Mouse (Mus musculus) forebrain, embryonic 12.5 days (tissue): Measurements from ENCODE around the gene Lpin3. TPM values are rescaled to one million over a fixed set of nuclear protein-coding genes. Genes with fewer than 3 reads are reported as not detected.

Experiments used
- ATAC-seq: fragments of 200-750 bp; cut with Nextera tagmentation; 2 replicates; pipeline ENCODE4 v1.8.0; 2017; ENCODE audit warnings: moderate TSS enrichment; ENCODE audit not compliant: low FRiP score
- H3K27ac ChIP-seq: fragments of 300-500 bp; sonication (generic); 2 replicates; pipeline ENCODE4 v1.5.1; 2016; ENCODE audit warnings: mild to moderate bottlenecking
- H3K27me3 ChIP-seq: fragments of 300-500 bp; sonication (generic); 2 replicates; pipeline ENCODE4 v1.6.1; 2016; ENCODE audit warnings: mild to moderate bottlenecking
- H3K36me3 ChIP-seq: fragments of 300-500 bp; sonication (generic); replicated peaks from 2 replicates; pipeline ENCODE4 v1.6.1; 2016; ENCODE audit warnings: mild to moderate bottlenecking
- H3K4me1 ChIP-seq: fragments of 300-500 bp; sonication (generic); 2 replicates; pipeline ENCODE4 v1.6.1; 2016
- H3K4me2 ChIP-seq: fragments of 300-500 bp; sonication (generic); 2 replicates; pipeline ENCODE4 v1.6.1; 2016; ENCODE audit warnings: mild to moderate bottlenecking, moderate library complexity
- H3K4me3 ChIP-seq: fragments of 300-500 bp; sonication (generic); replicated peaks from 2 replicates; pipeline ENCODE4 v1.5.1; 2016; ENCODE audit warnings: mild to moderate bottlenecking
- H3K9ac ChIP-seq: fragments of 300-500 bp; sonication (generic); 2 replicates; pipeline ENCODE4 v1.6.1; 2016; ENCODE audit warnings: mild to moderate bottlenecking
- H3K9me3 ChIP-seq: fragments of 300-500 bp; sonication (generic); 2 replicates; pipeline ENCODE4 v1.6.1; 2016
- WGBS: fragments of 180-500 bp; shearing (Covaris S2); methylation state at CpG from one replicate; pipeline ENCODE4 v1.1.7; 2016; 5-methylcytosine and 5-hydroxymethylcytosine counted together
- polyA plus RNA-seq: library from polyadenylated mRNA; unstranded; fragments of >200 nt; fragmentation: Nextera tagmentation; extraction: Ambion mirVana; gene quantifications from 2 replicates; pipeline ENCODE4 v1.2.1, GENCODE M21; 2016

The Lpin3 gene
- polyA plus RNA-seq, 1 experiment from 2014 or later: 0.28 TPM

DNA sequence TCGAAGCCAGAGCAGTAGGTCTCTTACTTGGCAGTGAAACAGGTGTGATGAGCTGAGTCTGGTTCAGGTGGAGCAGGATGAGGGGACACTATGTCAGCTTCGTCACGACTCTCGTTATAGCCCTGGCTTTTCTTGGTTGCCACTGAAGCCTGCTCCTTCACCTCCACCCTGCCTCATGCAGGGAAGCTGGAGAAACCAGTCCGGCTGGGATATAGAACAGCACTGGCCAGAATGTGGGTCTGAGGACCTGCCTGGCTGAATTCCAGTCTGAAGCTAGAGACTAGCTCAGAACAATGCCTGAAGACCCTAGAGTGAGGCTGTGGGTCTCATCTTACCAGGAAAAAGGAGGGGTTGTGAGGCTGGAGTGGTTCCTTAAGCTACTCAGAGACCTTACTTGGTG is 10.6 kb downstream of the Lpin3 start:
- no peak for ATAC-seq
- 87% methylated on average over 5 of the region's 5 CpGs for WGBS

DNA sequence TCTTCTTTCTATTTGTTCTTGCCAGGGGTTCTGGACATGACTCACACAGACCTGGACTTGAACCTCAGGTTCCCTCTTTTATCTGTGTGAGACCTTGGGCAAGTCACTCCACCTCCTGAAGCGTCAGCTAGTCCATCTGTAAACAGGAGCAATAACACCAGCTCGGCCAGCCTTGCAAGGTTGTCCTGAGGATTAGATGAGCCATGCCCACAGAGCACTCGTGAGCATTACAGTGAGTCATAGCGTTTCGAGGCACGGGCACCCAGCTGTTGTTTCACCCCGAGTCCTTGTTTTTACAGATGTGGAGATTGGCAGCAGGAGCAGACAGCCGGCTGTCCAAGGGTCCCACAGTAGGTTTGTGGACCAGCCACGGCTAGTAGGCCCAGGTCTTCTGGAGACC is 11.2 kb downstream of the Lpin3 start:
- Histone ChIP-seq H3K27ac (no peak overlapping the region), H3K36me3 (no peaks in the 10 kb centered on the region), H3K4me3 (no peak overlapping the region), H3K27me3 (peaks cover 18% of the 10 kb centered on the region), H3K4me2 (no peak overlapping the region), H3K9ac (no peak overlapping the region), H3K4me1 (peaks cover 11% of the 10 kb centered on the region), H3K9me3 (no peaks in the 10 kb centered on the region)
- ATAC-seq: no peak
- WGBS: 91% methylated on average over 9 of the region's 9 CpGs

More for the DNA sequence above, 10.6 kb downstream of the Lpin3 start:
- Histone ChIP-seq H3K27ac (no peak overlapping the region), H3K4me3 (no peak overlapping the region), H3K9me3 (no peaks in the 10 kb centered on the region), H3K4me2 (no peak overlapping the region), H3K27me3 (peaks cover 18% of the 10 kb centered on the region), H3K9ac (no peak overlapping the region), H3K4me1 (peaks cover 11% of the 10 kb centered on the region), H3K36me3 (no peaks in the 10 kb centered on the region)

DNA sequence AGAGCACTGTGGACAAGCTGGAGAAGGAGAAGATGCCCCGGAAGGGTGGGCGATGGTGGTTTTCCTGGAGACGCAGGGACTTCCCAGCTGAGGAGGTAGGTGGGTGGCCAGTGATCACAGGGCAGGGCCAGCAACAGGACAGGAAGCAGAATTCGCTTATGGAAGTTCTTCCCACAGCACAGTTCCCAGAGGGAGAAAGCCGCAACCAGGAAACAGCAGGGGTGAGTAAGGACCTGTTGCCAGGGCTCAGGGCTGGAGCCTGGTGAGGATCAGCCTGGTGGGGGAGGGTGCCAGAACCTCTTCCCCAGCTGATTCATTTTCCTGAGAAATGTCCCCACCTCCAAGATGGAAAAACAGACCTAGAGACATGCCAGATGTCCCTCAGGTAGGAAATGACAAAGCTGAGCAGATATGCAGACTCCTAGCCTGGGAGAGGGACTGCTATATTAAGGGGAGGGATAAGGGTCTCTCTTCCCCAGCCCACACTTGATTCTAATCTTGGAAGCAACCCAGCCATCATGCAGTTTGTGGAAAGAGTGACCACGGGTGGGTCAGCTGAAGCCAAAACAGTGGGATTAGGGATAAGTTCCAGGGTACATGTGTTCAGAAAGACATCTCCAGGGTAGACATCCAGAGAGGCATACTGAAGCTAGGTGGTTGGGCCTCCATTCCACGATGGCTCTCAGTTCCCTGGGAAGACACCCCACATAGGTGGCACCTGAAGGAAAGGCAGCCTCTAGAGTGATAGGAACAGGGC is 21.4 kb downstream of the Lpin3 start:
- Histone ChIP-seq H3K27me3 (no peaks in the 10 kb centered on the region), H3K4me3 (no peak overlapping the region), H3K9ac (no peak overlapping the region), H3K36me3 (no peaks in the 10 kb centered on the region), H3K4me1 (no peaks in the 10 kb centered on the region), H3K4me2 (no peak overlapping the region), H3K9me3 (no peaks in the 10 kb centered on the region), H3K27ac (no peak overlapping the region)
- WGBS: 84% methylated on average over 7 of the region's 7 CpGs
- ATAC-seq: no peak

DNA sequence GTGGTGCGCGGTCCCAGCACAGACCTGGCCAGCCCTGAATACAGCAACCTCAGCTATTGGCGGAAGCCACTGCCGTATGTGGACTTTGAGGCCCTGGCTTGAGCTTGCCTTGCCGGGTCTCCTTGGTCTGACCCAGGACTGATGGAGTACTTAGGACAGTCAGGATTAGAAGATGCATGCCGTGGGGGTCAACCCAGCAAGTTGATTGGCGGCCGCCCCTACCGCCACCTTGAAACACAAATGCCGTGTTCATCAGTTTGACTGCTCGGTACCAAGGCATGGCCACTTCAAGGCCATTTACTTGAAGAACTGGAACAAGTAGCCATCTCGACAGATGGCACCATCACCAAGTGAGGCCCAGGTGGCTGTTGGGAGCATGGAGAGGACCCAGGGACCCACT is 24.8 kb downstream of the Lpin3 start:
- H3K27ac ChIP-seq: no peak overlapping the region
- H3K4me1 ChIP-seq: no peaks in the 10 kb centered on the region
- no peaks in the 10 kb centered on the region for H3K36me3 ChIP-seq
- no peaks in the 10 kb centered on the region for H3K9me3 ChIP-seq
- no peak overlapping the region for H3K4me2 ChIP-seq
- ATAC-seq: no peak
- H3K9ac ChIP-seq: no peak overlapping the region
- 93% methylated on average over 12 of the region's 12 CpGs for WGBS
- peaks cover 17% of the 10 kb centered on the region for H3K27me3 ChIP-seq
- H3K4me3 ChIP-seq: no peak overlapping the region

DNA sequence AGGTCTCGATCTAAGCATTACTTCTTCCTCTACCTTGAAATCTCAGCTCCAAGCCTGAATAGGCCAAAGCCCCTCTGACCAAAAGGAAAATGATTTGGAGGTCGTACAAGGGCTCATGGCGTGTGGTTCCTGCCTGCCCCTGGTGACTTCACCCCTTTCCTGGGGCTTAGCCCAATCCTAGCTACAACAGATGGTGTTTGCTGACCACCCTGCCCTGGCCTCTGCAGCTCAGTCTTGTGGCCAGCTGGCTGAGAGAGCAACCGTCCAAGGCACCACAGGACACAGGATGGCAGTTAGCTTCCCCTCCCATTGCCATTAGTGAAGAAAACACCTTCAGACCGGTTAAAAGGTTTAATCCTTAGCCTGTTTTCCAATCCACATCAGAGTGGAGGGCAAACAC is 25.6 kb downstream of the Lpin3 start:
- Histone ChIP-seq H3K4me1 (no peaks in the 10 kb centered on the region), H3K9ac (no peak overlapping the region), H3K4me3 (no peak overlapping the region), H3K27me3 (peaks cover 25% of the 10 kb centered on the region), H3K36me3 (no peaks in the 10 kb centered on the region), H3K9me3 (no peaks in the 10 kb centered on the region), H3K4me2 (no peak overlapping the region), H3K27ac (no peak overlapping the region)
- ATAC-seq: no peak
- 84% methylated on average over 5 of the region's 5 CpGs for WGBS

DNA sequence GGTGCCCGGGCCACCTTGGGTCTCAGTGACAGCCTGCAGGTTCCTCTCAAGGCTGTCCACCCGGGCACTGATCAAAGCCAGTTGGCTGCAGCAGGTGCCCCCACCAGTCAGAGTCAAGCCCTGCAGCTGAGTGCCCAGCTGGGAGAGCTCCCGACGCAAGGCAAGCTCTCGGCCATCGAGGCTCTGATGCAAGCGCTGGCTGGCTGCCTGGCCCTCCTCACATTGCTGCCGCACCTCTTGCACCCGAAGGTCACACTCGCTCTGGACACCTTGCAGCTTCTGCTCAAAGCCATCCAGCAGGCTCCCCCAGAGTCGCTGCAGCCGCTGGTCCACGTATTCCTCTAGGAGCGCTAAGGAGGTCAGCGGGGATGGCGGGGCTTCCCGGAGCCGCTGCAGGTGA is 28.1 kb downstream of the Lpin3 start:
- Histone ChIP-seq H3K27me3 (peaks cover 49% of the 10 kb centered on the region), H3K4me1 (peaks cover 15% of the 10 kb centered on the region), H3K36me3 (no peaks in the 10 kb centered on the region), H3K4me3 (no peak overlapping the region), H3K4me2 (no peak overlapping the region), H3K9ac (no peak overlapping the region), H3K27ac (no peak overlapping the region), H3K9me3 (no peaks in the 10 kb centered on the region)
- ATAC-seq: no peak
- 60% methylated on average over 18 of the region's 18 CpGs for WGBS

DNA sequence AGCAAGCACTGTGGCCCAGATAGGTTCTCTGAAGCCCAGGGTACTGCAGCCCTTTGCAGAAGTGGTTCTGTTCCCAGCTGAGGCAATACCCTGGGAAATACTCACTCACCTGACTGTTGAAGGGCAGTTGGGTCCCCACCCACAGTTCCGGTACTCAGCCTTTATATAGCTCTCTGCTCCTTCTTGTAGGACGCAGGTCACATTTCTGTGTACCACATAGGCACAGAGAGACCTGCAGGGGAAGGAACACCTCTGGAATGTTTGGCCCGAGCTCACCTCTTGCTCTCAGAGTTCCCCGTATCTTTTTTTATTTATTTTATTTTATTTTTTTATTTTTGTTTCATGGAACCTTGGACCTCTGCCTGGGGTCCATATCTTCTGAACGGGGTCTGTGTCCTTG is 30.2 kb downstream of the Lpin3 start:
- H3K27ac ChIP-seq: no peak overlapping the region
- no peak for ATAC-seq

DNA sequence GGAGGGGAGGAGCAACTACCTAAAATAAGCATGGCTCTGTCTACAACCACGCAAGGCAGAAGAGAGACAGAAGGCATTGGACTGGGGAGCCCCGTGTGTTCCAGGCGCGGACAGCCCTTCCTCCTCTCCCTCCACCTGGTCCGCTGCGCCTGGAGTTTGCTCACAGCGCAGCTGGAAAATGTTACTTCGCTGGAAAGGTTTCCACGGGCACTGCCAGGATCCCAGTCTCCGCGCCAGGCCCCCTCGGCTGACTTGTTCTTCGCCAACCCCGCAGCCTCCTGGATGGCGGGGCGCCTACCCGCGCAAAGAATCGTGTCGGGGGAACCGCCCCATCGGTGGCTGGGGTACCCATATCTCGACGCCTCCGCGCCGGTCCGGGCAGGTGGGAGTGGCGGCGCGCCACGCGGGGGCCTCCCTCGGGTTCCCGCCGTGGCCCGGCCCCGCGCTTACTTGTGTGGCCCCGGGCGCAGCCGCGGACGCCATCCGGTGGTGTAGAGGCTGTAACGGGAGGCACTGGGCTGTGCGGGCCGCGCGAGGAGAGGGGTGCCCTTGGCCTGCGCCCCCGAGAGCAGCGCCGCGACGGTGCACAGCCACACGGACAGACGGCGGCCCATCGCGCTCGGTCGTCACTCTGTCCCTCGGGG is 31.2 kb downstream of the Lpin3 start:
- 1% methylated on average over 63 of the region's 64 CpGs for WGBS

More for the DNA sequence above, 30.2 kb downstream of the Lpin3 start:
- Histone ChIP-seq H3K9me3 (no peaks in the 10 kb centered on the region), H3K27me3 (peaks cover 67% of the 10 kb centered on the region), H3K4me1 (peaks cover 15% of the 10 kb centered on the region), H3K9ac (no peak overlapping the region), H3K36me3 (no peaks in the 10 kb centered on the region), H3K4me2 (no peak overlapping the region), H3K4me3 (no peak overlapping the region)
- WGBS: 89% methylated on average over 5 of the region's 5 CpGs

DNA sequence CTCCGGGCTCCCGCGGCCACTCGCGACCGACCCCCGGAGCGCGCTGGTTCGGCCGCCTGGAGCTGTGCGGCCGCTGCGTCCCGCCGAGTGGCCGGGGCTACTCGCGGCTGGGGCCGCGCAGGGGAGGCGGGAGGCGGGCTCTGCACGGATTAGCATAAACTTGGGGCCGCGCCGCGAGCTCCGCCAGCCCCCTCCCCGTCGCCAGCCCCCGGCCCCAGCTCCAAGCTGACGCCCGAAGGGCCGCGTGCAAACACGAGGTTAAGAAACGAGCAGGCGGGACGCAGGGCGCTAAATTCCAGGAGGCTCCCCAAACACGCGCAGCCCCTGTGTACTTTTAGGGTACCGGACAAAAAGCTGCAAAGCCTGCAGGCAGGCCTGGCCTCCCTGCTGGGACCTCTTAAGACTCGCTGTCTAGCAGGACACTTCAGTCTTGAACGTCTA is 31.8 kb downstream of the Lpin3 start, which contains the start of gene Emilin3:
Gene Emilin3, minus strand, starts transcription at position 98 of the 441 bp plus-strand sequence.
- Histone ChIP-seq H3K27ac (no peak within 1 kb of the TSS), H3K27me3 (peaks cover 72% of the 10 kb centered on the region), H3K9me3 (no peaks in the 10 kb centered on the region), H3K9ac (peak within 1 kb of the TSS; percentile 61), H3K4me1 (peaks cover 25% of the 10 kb centered on the region), H3K36me3 (no peaks in the 10 kb centered on the region), H3K4me3 (peak within 1 kb of the TSS; percentile 56), H3K4me2 (peak within 1 kb of the TSS; percentile 93)
- peak; percentile 70 for ATAC-seq
- 1% methylated on average over 36 of the region's 46 CpGs for WGBS

More for the DNA sequence above, 31.2 kb downstream of the Lpin3 start:
- Histone ChIP-seq H3K9me3 (no peaks in the 10 kb centered on the region), H3K4me3 (peak overlapping the region; percentile 56), H3K4me2 (peak overlapping the region; percentile 93), H3K9ac (peak overlapping the region; percentile 61), H3K27ac (no peak overlapping the region), H3K27me3 (peaks cover 72% of the 10 kb centered on the region), H3K4me1 (peaks cover 19% of the 10 kb centered on the region), H3K36me3 (no peaks in the 10 kb centered on the region)
- ATAC-seq: peak; percentile 70

DNA sequence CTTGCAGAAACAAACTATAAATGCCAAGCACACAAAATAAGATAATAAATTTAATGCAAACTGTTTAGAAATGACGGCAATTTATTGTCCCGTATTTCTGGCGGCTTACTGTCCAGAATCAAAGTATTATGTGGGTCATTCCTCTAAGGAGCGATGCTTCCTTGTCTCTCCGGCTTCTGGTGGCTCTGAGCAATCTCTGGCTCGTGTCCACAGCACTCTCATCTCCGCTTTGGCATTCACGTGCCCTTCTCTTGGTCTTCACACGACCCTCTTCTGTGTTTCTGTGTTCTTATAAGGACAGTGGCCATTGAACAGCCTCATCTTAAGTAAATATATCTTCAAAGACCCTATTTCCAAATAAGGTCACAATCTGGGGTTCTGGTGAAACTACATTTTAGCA is 34.2 kb downstream of the Lpin3 start:
- Histone ChIP-seq H3K9me3 (no peaks in the 10 kb centered on the region), H3K27me3 (peaks cover 62% of the 10 kb centered on the region), H3K4me2 (no peak overlapping the region), H3K9ac (no peak overlapping the region), H3K4me1 (peaks cover 39% of the 10 kb centered on the region), H3K4me3 (no peak overlapping the region), H3K36me3 (no peaks in the 10 kb centered on the region), H3K27ac (no peak overlapping the region)
- 89% methylated on average over 9 of the region's 9 CpGs for WGBS
- no peak for ATAC-seq

DNA sequence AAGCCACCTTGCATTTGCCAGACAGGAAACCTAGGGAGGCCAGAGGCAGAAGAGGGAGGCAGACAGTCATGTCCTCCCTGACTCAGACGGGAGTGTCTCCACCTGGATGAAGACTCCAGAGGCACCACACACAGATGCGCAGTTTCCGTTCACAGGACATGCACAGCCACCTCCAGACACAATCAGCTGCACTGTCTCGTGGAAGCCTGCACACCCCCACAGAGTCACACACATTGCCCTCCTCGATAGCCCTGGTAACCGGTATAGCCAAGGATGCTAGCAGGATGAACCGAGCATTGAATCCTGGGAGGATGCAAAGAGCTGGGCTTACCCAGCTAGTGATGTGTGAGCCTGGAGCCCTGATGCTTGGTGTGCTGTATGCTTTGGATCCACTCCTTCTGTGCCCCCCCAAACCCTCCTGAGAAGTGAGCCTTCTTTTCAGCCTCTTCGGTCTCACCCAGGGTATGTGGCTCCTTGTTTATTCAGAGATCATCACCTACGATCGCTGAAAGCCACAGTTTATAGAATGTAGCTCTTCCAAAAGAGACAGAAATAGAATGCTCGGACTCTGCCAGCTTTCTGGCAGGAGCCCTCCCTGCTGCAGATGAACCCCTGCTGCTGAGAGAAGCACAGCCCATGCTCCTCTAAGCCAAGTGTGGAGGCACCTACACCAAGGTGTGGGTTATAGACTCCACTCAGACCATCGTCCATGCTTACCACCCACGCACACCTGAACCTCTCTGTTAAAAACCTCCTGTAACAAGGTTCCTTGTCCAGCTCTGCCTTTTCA is 35.5 kb downstream of the Lpin3 start:
- Histone ChIP-seq H3K4me1 (peaks cover 39% of the 10 kb centered on the region), H3K27ac (no peak overlapping the region), H3K4me3 (no peak overlapping the region), H3K27me3 (peaks cover 48% of the 10 kb centered on the region), H3K36me3 (no peaks in the 10 kb centered on the region), H3K9ac (no peak overlapping the region), H3K9me3 (no peaks in the 10 kb centered on the region), H3K4me2 (no peak overlapping the region)
- 88% methylated on average over 13 of the region's 13 CpGs for WGBS
- no peak for ATAC-seq

DNA sequence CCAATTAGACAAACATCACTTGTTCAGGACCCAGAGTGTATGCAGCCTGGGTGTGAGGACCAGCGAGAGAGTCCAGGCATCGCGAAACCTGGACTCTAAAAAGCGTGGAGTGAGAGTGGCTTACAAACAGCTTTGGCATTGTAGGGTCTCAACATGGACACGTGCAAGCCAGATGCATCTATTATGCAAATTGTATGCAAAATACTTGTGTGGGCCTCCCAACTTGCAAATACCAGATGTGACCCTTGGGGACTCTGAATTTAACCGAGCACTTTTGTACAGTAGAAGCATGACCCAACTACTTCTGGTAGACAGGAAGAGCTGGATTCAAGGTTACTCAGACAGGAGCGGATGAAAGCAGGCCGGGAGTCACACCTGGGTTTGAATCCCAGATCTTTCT is 36.2 kb downstream of the Lpin3 start:
- peaks cover 41% of the 10 kb centered on the region for H3K27me3 ChIP-seq
- no peak overlapping the region for H3K4me2 ChIP-seq
- H3K36me3 ChIP-seq: no peaks in the 10 kb centered on the region
- H3K4me3 ChIP-seq: no peak overlapping the region
- no peak overlapping the region for H3K27ac ChIP-seq
- ATAC-seq: no peak
- no peaks in the 10 kb centered on the region for H3K9me3 ChIP-seq
- 65% methylated on average over 8 of the region's 8 CpGs for WGBS
- H3K9ac ChIP-seq: no peak overlapping the region
- peaks cover 35% of the 10 kb centered on the region for H3K4me1 ChIP-seq
